Mouse (Mus musculus): ENCODE results near the gene Rab40c.
"Not testable (repeated sequence)": the region's sequence is repeated elsewhere in the genome, so short reads cannot be mapped to it uniquely, and the experiment has no call there.

Rab40c gene

GRCm38 (mm10) chr17:25874148-25874720 is 45.3 kb downstream of the Rab40c start:
- peak; percentile 57 for DNase-seq

DNA sequence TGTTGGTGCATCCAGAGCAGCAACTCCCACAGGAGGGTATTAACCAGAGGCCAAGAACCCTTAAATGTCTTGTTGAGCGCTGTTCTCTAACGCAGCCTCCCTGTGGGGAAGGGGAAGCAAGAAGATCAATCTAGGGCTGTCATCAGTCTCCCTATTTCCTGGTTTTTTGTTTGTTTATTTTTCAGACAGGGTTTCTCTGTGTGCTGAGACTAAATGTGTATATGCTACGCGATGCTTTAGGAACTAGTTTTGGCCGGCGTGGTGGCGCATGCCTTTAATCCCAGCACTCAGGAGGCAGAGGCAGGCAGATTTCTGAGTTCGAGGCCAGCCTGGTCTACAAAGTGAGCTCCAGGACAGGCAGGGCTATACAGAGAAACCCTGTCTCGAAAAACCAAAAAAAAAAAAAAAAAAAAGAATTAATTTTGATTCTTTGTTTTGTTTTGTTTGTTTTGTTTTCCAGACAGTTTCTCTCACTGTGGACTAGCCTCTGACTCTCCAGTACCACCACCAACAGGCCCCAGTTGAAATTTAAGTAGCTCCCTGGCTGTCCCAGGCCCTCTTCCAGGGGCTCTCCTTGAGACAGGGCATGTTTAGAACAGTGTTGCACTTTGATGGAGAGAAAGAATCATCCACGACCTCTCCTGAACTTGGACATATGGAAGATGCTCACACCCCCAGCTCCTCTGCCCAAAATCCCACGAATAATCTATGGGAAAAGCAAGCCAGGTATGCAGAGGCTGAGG is 46.0 kb downstream of the Rab40c start:
- DNase-seq: no peak

- no peak for DNase-seq
These were observed 46.9 kb downstream of the Rab40c start for GRCm38 (mm10) chr17:25872676-25873075.

DNA sequence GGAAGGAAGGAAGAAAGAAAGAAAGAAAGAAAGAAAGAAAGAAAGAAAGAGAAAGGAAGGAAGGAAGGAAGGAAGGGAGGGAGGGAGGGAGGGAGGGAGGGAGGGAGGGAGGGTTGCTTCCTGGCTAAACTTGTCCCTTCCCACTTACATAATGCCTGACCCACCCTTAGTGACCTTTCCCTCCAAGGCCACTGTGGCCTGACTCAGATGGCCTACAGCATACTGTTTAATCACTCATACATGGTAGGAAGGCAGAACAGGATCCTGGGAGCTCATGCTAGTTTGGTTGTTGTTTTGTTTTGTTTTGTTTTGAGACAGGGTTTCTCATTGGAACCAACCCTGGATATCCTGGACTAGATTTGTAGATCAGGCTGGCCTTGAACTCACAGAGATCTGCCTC is 48.0 kb downstream of the Rab40c start:
- DNase-seq: not testable (repeated sequence)

GRCm38 (mm10) chr17:25869954-25870353 is 49.6 kb downstream of the Rab40c start:
- peak; percentile 35 for DNase-seq

- peak; percentile 52 for DNase-seq
These were observed 50.0 kb downstream of the Rab40c start for GRCm38 (mm10) chr17:25869498-25869897.

DNA sequence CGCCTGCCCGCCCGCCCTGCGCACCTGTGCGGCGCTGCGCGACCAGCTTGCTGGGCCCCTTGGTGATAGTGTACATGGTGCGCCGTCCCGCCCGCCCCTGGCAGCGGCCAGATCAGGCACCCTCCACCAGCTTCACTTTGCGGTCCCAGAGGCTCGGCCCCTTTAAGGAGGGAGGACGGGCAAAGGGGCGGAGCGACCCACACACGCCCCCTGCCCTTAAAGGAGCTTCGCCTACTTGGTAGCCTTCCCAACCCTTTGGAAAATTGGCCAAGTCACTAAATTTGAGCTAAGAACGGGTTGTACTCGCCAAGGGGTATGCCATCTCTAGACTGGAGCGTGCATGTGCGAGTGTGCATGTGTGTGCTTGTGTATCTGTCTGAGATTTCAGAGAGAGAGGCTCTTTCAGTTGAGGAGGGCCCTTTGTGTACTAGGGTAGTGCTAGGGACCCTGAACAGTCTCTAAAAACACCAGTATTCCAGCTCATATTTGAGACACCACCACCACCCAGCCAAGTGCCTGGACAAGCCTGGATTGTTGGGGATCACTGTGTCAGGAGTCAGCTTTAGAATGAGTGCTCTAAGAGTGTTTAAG is 50.8 kb downstream of the Rab40c start, which contains the start of gene Mcrip2:
Gene Mcrip2, minus strand, starts transcription at position 164 of the 591 bp plus-strand sequence.
- DNase-seq: peak; percentile 86

DNA sequence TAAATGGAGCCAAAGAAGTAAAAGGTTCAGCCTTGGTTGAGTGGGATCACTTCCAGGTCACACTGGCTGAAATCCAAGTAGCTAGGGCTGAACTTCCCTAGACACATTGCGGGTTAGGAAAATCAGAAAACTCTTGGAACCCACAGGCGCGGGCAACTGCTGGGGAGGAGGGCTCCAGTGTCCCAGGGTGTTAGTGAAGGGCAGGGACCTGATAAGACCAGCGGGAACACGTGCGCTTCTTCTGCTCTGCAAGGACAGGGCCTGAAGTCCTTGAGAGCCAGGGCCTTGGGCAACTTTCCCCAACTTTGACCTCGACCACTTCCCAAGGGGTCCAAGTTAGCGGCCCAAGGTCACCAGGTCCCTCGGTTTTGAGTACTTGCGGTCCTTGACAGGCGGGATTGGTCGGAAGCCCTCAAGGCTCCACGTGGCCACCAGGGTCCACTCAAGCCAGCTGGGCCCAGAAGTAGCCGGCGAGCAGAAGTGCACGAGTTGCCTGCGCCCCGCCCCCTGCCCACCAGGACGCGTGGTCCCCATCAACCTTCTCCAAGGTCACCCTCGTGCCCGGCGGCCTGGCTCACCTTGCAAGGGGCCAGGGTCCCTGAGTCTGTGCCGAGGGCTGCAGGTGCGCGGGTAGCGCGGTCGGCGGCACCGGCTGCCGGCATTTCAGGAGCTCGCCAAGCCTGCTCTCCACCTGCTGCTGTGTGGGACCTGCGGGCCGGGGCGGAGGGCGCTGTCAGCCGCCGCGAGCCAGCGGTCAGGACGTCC is 51.5 kb downstream of the Rab40c start:
- peak; percentile 76 for DNase-seq

DNA sequence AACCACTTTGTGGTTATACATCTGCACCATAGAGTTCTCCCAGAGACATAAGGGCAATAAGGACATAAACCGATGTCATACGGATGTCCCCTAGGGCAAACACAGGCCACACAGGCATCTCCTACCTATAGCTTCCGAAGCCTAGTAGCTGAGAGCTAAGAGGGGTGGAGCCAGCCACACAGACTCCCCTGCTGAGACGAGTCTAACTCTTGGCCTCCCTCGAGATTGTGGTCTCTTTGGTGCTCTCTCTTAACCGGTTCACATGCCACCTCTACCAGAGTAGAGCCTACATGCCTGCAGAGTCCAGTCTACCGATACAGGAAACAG is 52.1 kb downstream of the Rab40c start:
- DNase-seq: no peak

DNA sequence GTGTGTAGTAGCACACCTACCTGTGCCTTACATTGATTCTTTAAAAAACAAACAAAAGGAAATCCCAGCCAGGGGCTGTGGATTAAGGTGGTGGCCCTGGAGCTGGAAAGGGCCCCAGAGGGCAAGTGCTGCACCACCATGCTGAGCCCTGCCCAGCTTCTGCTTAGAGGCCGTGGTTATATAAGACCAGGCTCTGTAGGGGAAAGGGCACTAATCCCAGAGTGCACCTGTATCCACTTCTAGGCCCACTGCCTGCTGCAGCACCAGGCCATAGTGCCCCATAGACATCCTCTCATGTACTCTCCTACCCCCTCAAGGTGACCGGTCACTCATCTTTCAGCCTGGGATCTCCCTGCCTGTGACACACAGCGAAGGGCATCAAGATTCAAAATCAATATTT is 53.4 kb downstream of the Rab40c start:
- peak; percentile 31 for DNase-seq

DNA sequence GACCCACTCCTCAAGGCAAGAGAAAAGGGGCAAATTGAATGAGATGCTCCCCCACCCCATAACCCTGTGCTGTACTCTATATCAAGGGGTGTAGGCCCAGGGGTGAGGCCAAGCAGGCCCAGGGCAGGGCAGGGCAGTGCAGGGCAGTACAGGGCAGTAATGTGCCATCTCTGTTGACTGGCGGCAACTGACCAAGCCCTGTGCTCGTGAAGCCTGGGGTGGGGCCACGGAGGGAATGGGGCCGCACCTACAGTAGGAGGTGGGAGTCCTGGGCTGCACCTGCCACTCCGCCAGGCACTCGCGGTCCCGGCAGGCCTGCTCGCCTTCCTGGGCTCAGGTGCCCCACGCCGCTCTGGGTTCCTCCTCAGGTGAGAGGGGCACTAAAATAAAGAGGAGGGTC is 54.2 kb downstream of the Rab40c start:
- peak; percentile 49 for DNase-seq

DNA sequence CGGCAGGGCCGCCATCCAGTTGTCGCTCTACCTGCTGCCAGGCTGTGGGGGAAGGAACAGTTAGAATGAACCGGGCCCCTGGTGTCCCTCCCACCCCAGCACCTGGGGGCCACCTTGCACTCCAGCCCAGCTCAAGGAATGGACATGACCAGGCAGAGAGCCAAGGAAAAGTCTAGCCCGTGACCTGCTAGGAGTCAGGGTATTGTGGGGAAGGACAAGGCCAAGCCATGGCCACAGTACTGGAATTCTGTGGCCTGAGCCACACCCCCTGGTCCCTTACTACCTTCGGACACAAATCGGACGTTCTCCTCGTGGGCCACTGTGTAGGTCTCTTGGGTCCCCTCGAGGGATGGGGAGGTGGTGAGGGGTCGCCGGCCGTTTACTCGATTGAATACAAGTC is 55.2 kb downstream of the Rab40c start:
- peak; percentile 55 for DNase-seq

DNA sequence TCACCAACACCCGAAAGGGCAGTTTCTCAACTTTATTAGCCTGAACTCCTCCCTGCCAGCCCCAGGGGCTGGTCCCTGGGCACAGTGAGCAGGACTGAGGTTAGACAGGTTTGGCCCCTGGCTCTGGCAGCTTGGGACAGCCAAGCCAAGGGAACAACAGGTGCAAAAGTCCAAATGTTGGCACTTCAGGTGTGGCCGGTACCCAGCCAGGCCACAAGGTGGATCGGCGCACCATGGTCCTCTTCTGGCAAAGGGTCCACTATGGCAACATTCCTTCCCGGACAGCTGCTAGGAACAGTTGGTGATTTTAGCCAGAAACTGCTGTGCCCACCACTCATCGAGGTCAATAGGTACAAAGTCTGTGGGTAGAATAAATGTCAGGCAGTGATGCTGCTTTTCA is 55.8 kb downstream of the Rab40c start:
- DNase-seq: peak; percentile 44

- DNase-seq: no peak
These were observed 57.6 kb downstream of the Rab40c start for GRCm38 (mm10) chr17:25861704-25862612.

DNA sequence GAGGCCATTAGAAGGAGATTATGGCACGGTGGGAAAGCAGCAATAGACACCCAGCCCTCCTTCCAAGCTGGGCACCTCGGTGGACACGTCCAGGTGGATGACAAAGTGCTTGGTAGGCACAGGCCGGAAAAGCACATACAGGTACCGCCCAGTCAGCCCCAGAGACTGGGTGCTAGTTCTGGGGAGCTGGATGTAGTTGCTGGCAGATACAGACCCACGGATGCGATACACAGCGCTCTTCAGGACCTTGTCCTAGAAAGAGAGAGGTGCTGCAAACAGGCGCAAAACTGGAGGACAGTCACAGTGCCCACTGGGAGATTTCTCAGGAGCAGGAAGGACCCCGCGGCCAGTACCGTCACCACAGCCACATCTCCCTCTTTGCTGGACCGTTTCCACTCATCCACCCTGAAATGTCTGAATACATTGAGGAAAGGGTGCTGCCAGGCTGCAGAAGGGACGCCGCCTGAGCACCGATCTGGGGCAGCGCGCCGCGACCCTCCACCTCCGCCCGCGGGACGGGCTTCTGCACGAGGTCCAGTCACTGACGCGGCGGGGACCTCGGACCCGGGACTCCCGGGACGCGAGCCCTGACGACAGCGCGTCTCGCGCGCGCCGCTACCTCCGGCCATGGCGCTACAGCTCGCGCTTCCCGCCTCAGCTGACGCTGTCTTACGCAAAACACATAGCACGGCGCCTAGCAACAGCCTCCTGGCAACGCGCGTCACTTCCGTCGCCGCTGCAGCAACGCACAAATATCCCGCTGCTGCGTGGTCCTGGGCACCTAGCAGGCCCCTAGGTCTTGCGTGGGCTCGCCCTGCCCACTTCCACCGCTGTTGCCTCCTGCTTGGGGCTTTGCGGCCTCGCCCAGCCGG is 58.5 kb downstream of the Rab40c start, which contains the start of gene Wdr90:
Gene Wdr90, minus strand, starts transcription at position 670 of the 872 bp plus-strand sequence.
- peak; percentile 92 for DNase-seq

- peak; percentile 61 for DNase-seq
These were observed 59.3 kb downstream of the Rab40c start for GRCm38 (mm10) chr17:25860229-25860628.

- DNase-seq: peak; percentile 96
These were observed 75.1 kb downstream of the Rab40c start, which contains the start of gene Rhot2 for GRCm38 (mm10) chr17:25844396-25844901. Gene Rhot2, minus strand, starts transcription at chr17:25844851.

- DNase-seq: peak; percentile 74
These were observed 75.7 kb downstream of the Rab40c start for GRCm38 (mm10) chr17:25843636-25844395.

- peak; percentile 50 for DNase-seq
These were observed 76.4 kb downstream of the Rab40c start for GRCm38 (mm10) chr17:25843122-25843521.

GRCm38 (mm10) chr17:25842509-25842908 is 77.0 kb downstream of the Rab40c start:
- no peak for DNase-seq

All from cerebellum, adult 9-11 months (tissue).